Mouse (Mus musculus): ENCODE data around the gene Hist1h2bg.
"Not testable (repeated sequence)": the region's sequence is repeated elsewhere in the genome, so short reads cannot be mapped to it uniquely, and the experiment has no call there.

The Hist1h2bg gene

DNA sequence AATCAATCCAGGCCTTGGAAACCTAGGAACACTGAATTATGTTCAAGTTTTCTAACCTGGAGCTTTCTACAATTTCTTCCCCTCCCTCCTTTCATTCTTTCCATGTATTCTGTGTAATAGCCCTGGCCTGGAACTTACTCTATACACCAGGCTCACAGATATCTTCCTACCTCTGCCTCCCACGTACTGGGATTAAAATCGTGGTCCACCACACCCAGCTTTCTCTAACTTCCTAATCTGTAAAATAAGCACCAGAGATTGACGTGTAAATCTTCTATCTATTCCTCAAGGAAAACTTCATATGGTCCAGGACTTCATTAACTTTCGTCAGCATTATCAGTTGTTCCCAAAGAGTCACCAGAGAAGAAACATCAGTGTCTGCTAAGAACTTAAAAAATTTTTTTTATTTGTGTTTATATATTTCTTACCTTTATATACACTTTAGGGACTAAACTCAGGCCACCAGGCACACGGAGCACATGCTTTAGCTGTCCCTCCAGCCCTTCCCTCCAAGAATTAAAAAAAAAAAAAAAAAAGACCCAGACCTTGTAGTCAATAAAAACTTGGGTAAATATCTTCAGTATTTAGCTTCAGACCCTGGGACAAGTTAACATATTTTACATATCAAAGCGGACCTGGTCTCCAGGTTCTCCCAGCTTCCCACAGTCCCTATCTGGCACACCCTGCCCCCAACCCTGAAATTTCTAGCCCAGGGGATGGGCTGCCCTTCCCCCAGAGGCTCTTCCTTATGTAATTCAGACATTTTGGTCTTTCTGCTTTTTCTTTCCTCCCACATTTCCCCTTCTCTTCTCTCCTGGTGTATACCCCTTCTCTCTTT lies 11.2 kb downstream of the Hist1h2bg start:
- DNase-seq (ENCODE audit: low read depth in 2 of 2, low spot score in 2 of 2) = no peak

DNA sequence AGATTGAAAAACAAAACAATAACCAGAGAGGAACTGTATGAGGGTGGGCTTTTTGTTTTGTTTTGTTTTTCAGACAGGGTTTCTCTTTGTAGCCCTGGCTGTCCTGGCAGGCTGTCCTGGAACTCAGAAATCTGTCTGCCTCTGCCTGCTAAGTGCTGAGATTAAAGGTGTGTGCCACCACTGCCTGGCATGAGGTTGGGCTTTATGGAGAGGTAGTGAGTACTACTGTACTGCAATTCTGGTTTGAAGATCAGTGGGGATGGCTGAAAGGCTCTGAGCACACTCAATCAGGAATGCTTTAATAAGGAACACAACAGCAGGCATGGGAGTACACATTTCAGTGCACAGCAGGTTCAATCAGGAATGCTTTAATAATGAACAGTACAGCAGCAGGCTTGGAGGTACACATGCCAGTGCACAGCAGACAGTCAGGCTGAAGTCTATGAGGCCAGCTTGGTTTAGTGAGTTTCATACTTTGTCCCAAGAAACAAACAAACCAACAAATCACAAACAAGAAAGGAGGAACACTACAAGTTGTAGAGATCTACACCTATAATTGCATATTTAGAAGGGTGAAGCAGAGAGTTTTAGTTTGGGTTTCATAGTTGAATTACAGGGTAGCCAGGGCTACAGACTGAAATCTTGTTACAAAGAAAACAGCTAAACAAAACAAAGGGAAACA lies 12.3 kb downstream of the Hist1h2bg start:
- no peak for DNase-seq (ENCODE audit: low read depth in 2 of 2, low spot score in 2 of 2)

DNA sequence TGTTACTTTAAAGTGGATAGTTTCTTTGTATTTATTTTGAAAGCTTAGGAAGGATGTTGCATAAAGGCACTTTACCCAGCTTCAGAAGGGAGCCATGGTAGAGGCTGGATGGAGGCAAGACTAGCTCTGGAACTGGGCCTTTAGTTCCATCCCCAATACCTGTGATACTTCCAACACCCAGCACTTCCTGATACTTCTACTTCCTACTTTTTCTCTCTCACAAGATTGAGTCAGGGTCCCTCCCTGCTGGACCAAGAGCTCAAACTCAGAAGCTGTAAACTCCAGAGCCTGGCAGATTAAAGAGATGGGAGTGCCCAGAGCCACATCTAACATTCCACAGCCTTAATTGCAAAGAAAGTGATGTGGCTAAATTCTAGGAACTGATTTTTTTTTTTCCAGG lies 13.1 kb downstream of the Hist1h2bg start:
- DNase-seq (ENCODE audit: low read depth in 2 of 2, low spot score in 2 of 2) = no peak

DNA sequence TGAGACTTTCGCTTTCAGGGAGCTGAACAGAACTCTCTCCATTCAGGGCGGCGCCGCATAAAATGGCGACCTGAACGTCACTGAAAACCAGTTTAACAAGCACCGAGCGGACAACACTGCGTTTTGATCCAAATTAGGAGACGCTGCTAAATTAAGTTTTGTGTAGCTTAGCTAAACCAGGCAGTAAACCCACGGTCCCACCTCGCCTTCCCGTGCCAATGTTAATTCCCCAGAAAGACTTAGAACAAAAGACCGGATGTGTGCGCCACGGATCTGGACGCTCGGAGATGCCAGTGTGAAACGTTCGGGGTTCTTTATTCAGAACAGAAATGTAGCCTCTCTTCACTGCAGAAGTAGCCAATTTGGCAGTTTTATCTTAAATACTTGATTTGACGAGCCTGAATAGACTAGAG lies 13.8 kb downstream of the Hist1h2bg start:
- DNase-seq (ENCODE audit: low read depth in 2 of 2, low spot score in 2 of 2) = peak; percentile 62 to 70

DNA sequence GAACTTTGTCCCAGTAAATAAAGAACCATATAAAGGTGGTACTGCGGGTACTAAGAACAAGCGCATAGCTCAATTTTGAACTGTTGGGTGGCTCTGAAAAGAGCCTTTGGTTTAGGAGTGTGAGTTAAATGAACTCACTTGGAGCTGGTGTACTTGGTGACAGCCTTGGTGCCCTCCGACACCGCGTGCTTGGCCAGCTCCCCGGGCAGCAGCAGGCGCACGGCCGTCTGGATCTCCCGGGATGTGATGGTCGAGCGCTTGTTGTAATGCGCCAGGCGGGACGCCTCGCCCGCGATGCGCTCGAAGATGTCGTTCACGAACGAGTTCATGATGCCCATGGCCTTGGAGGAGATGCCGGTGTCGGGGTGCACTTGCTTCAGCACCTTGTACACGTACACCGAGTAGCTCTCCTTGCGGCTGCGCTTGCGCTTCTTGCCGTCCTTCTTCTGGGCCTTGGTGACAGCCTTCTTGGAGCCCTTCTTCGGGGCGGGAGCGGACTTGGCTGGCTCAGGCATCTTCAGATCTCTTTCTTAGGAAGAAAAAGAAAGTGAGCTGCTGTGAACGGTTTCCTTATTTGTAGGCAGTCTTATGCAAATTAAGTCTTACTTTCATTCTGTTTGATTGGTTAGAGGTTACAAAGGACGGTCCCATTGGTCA lies 14.4 kb downstream of the Hist1h2bg start:
- peak; percentile 68 to 69 for DNase-seq (ENCODE audit: low read depth in 2 of 2, low spot score in 2 of 2)

DNA sequence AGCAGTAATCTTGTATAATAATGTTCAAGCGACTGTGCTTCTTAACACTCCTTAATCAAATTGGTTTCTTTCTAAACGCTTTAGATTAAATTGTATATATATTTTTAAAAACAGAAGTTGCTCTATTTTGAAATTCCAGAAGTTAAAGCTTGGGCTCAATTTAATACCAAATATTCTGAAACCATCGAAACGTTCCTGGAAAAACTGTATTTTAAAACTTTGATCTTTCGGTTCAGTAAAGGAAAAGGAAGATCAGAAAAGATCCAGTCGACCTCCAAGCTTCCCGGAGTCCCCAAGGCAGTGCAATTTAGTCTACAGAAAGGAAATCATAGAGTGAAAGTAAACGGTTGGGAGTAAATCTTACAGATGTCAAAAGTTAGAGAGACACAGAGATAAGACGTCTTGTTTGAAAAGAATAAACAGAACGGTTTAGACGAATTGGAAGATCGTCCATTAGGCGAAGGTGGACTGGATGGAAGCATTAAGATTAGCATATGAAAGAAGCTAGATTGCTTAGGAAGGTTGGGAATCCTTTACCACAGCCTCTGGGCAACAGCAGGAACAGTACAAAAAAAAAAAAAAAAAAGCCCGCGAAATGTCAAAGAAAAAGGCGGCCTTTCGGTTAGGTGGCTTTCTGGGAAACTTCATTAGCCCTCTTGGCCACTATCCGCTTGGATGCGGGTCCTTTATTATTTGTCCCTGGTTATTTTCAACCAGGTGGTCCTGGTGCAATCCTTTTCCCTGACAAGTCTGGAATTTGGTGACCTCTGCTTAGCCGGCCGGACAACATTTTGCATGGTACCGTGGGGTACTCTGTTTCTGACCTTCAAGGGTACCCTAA lies 15.1 kb downstream of the Hist1h2bg start:
- no peak for DNase-seq (ENCODE audit: low read depth in 2 of 2, low spot score in 2 of 2)

DNA sequence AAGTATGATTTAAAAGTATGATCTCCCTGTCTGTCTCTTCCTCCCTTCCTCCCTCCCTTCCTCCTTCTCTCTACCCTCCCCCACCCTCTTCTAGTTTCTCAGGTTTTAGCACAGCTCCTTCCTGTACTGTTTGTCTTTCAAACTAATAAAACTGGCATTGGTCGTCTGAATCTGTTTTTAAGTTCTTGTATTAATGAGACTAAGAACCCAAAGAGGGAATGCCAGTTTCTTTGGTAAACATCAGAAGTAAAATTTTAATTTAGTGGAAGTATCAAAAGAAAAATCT lies 15.7 kb downstream of the Hist1h2bg start:
- no peak for DNase-seq (ENCODE audit: low read depth in 2 of 2, low spot score in 2 of 2)

DNA sequence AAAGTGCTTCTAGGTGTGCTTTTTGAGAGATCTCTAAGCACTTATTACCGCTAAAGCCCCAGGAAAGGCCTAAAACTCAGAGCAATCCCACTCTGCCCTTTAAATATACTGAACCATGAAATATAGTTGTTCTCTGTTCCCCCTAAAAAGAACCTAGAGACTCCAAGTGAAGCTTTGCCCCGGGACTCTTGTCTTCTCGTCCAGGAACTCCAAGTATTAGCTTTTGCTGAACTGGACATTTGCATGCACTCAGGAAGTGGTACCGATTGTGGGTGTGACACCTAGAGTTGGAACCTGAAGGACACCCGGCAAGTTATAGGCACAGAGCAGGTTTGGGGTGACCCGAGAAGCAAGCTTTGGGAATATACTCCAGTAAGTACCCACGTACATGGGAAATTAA lies 20.0 kb downstream of the Hist1h2bg start:
- no peak for DNase-seq (ENCODE audit: low read depth in 2 of 2, low spot score in 2 of 2)

DNA sequence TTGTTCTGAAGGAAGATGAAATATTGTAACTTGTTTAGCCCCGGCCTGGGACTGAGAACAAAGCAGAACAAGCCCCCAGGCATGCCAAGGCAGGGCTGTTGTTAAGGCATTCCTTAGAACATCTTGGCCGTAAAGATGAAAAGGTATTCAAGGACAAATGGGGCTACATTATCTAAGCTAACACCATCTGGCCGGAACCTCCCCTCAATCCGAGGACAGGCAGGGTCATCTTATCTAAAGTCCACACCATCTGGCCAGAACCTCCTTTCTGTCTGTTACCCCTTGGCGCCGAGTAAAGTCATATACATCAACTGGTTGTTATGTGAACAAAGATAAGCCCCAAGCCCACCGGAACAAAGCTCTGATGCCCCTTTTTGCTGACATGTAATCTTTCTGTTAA lies 20.7 kb downstream of the Hist1h2bg start:
- not testable (repeated sequence) for DNase-seq (ENCODE audit: low read depth in 2 of 2, low spot score in 2 of 2)

DNA sequence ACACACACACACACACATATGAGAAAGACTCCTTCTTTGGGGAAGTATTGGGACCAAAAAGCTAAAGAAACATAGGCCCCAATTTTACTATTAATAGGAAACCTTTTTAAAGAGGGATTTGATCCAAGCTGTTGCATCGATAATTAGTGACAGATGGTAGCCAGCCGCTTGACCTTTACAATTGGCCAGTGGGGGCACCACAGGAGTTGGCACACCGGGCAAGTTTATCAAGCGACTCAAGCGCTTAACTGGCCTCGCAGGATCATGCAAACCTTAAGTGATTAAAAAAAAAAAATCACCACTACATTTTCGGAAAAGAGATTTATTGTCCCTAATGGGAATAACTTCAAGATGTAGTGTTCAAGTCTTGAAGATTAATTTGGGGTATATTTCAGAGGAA lies 21.4 kb downstream of the Hist1h2bg start:
- no peak for DNase-seq (ENCODE audit: low read depth in 2 of 2, low spot score in 2 of 2)

DNA sequence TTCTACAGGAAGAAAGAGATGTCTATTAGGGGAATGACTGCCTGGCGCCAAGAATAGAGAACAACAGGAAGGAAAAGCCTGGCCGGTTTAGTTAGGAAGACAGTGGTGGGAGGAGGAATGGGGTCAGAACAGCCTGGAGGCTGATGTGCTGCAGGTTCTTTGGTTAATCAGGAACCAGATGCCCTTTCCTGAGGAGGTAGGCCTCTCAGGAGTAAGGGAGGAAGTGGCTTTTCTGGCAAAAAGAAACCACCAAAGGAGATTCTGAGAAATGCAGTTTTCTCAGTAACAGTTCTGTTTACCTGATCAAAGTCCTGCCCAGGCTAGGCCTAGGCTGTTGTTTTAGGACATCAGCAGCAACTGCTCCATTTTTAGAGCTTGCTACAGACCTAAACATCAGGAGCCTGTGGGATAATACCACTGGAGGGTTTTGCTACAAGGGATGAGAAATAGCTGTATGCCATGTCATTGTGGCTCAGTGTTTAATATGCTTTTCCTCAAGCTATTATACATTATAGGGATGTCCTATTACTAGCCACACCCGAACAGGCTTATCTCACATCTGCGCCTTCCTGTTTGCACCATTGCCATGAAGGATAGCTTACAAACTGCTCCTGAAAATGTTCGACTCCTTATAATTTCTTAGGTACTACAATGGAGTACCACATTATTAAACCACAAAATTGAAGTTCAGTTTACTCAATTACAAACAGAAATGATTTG lies 22.0 kb downstream of the Hist1h2bg start:
- no peak for DNase-seq (ENCODE audit: low read depth in 2 of 2, low spot score in 2 of 2)

DNA sequence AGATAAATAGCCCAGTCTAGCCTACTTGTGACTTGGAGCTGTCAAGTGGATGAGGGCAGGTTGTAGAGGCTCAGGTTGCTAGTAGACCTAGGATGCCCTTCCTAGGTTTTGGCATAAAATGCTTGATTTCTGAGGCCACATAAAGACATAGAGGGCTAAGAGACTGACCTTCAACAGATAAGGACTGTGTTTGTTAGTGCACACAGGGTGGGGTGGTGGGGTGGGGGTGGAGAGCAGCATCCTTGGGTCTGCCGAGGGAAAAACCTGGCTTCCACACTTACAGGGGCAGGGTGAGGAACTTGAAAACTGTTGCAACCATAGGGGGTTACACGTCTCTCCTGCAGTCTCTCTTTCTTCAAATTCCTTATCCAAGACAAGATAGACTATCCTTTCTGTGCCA lies 24.0 kb downstream of the Hist1h2bg start:
- no peak for DNase-seq (ENCODE audit: low read depth in 2 of 2, low spot score in 2 of 2)

DNA sequence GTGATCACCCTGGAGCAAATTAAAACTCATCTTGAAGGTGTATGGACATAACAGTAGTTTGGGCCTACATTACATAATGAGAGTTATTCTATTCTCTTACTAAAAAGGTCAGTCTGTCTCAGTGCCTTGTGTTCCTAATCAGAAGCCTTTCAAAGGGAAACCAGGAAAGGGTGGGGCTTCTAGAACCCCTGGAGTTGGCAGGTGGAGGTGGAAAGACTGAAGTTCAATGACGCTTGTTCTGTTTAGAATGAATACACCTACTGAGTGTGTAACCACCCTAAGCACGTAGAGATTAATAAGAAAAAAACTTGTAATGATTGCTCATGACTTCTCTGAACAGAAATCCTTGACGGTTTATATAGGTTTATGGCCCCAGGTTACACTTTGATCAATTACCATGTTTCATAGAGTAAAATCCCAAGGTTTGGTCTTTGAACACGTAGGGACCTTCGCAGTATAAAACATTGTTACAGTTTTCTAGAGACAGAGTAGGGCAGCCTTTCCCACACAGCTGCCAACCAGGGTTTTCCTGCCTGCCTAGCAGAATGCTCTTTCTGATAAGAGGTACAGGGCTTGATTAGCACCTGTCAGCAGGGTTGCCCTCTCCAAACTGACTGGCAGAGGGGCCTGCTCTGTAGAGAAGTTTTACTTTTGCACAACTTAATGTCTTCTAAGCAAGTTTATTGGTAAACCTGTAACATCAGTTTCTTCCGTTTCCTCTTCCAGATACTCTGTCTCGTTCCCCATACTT lies 24.6 kb downstream of the Hist1h2bg start:
- DNase-seq (ENCODE audit: low read depth in 2 of 2, low spot score in 2 of 2) = no peak

DNA sequence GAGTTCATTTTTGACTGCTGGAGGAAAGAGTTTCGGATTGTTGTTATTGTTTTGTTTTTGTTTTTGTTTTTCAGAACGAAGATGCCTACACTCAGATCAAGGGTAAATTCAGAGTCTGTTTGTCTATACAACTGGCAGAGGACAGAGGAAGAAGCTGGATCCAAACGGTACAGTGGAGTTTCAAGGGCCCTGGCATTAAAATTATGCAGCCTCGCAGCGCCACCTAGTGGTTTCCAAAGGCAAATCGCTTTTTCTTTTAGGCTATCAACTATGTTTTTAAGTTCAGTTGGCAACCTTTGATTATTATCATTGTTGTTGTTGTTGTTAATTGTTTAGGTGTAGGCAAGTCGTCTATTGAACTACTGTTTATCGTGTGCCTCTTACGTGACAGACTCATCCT lies 26.8 kb downstream of the Hist1h2bg start:
- peak; percentile 72 to 83 for DNase-seq (ENCODE audit: low read depth in 2 of 2, low spot score in 2 of 2)

DNA sequence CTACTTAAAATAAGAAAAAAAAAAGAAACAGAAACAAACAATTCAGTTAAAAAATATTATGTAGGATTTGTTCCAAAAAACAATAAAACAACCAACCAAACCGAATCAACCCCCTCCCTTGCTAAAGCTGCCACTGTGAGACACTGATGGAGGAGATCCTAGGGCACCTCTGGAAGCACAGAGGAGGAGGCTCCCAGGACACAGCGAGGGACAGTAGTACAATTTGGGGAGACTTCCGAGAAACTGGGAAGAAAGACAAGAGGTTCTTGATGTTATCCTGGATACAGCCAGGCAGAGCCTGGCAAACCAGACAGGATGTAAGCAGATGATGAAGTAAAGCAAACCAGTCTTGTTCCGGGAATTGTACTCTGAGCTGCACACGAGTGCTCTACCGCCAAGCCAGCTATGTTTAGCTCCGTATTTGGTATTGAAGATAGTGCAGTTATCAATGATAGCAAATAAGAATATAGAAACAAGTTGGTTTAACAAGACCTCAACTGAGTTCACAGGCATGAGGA lies 32.0 kb downstream of the Hist1h2bg start:
- DNase-seq (ENCODE audit: low read depth in 2 of 2, low spot score in 2 of 2) = no peak

DNA sequence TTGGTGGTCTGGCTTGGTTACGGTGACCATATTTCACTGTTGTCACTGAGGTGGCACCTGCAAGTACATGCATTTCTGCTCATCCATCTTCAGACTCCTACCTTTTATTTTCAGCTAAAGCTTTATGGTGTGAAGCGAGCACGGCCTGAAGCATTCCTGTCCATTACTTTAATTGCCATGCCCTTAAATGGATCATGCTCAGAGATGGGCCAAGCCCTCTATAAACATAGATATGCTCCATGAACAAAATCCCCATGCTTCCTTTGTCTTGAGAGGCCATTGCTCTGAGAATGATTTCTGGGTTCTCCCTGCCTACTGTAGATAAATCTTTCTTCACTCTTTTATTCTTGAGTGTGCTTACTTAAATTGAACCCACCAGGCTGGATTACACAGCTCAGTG lies 33.3 kb downstream of the Hist1h2bg start:
- DNase-seq (ENCODE audit: low read depth in 2 of 2, low spot score in 2 of 2) = no peak

DNA sequence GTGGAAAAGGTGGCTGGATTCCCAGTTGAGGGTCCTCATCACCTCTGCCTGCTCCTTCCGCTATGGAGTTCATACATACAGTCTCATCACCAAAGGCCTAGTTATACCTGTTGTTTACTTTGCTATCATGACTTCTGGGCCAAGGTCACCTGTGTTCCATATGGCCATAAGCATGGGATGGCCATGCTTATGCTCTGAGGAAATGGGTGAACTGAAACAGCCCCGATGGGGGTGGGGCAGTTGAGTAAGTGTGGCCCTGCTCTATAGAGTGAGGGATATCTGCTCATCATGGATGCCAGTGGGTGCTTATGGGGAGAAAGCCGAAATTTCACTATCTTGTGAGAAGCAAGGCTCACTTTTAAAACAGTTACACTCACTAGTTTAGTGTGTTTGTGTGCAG lies 33.9 kb downstream of the Hist1h2bg start:
- DNase-seq (ENCODE audit: low read depth in 2 of 2, low spot score in 2 of 2) = no peak

DNA sequence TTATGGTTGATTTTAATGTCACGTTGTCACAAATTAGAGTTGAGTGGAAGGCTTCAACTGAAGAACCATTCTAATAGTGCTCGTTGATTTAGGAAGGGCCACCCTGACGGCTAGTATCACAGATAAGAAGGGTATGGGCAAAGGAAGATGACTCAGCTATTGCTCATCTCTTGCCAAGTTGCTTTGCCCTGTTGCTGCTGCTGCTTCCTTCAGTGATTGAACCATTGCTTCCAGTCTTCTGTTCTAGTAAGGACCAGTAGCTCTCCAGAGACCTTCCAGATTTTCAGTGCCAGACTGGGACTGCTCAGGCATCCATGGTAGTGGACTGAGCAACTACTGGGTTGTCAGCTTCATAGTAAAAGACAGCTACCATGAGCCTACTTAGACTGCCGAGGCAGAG lies 38.0 kb downstream of the Hist1h2bg start:
- no peak for DNase-seq (ENCODE audit: low read depth in 2 of 2, low spot score in 2 of 2)

DNA sequence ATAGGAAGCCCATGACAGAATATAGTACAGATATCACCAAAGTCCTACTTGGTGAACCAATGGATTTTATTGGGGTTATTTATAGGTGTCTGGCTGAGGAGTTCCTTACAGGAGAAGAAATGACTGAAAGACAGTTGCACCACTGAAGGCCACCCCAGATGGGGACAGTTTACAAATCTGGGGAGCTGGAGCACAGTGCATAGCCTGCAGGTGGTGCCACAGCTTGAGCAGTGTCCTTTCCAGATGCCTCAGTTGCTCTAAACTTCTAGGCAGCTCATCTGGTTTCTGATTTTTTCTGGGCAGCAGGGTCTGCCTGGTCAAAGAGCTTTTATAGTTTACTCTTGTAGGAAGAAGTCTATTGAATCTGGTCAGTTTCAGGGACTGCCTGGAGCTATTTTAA lies 38.6 kb downstream of the Hist1h2bg start:
- no peak for DNase-seq (ENCODE audit: low read depth in 2 of 2, low spot score in 2 of 2)

DNA sequence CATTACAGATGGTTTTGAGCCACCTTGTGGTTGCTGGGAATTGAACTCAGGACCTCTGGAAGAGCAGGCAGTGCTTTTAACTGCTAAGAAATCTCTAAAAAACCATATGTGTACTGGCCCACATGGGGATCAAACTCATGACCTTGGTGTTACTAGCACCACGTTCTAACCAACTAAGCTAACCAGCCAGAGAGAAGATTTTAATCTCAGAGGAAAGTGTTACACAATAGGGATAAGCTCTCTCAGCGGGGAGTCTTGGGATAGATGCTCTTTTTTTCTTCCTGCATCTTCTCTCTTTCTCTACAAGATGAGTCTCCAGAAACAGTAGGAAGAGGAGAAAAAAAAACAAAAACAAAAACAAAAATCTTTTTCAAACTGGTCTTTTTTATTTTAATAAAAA lies 39.2 kb downstream of the Hist1h2bg start:
- DNase-seq (ENCODE audit: low read depth in 2 of 2, low spot score in 2 of 2) = no peak
